Mouse (Mus musculus): ENCODE results near the gene Mtmr10.

The Mtmr10 gene

DNA sequence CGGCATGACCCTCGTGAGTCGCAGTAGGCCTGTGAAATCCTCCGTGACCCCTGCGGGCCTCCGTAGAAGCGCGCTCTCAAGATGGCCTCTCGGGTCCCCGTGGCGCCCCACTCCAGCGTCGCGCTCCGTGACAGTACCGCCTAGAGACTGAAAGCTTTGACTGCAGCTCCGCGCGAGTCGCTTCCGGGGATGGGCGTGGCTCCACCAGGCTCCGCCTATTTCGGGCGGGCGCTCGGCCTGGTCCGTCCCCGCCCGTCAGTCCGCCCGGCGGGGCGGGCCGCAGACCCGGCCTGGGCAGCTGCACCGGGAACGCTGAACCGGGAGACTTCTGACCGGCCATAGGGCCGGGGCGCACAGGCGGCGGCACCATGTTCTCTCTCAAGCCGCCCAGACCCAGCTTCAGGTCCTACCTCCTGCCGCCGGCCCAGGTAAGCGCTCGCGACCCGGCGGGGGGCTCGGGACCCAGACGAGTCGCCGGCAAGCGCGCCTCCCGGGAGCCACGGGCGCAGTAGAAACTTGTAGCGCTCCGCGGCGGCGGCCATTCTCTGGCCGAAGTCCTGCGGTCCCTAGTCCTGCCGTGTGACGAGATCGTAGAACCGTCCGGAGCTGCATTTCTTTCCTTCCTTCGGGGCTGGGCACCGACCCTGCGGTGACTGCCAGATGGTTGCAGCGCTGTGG, at the start of gene Mtmr10:
Mtmr10 (plus strand) TSS at position 240 of the 678 bp plus-strand sequence.
- peak; percentile 97 for DNase-seq (ENCODE audit: low read depth, low spot score)

DNA sequence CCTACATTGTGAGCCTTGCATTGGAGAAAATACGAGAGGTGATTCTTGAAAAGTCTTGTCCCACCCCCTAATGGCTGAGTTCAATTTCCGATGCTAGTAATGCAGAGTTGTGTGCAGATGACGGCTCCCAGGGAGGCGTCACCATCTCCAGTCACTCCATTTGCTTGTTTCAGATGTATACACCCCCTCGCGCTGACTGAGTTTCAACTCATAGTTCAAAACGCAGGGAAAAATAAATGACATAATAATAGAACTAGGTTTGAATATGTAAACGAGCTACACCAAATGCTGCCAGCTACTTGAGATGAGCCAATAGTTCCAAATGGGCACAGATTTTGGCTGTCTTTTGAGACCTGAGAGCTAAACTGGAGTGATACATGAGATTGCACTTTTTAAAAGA, 49.7 kb upstream of the Mtmr10 start:
- no peak for DNase-seq (ENCODE audit: low read depth, low spot score)

DNA sequence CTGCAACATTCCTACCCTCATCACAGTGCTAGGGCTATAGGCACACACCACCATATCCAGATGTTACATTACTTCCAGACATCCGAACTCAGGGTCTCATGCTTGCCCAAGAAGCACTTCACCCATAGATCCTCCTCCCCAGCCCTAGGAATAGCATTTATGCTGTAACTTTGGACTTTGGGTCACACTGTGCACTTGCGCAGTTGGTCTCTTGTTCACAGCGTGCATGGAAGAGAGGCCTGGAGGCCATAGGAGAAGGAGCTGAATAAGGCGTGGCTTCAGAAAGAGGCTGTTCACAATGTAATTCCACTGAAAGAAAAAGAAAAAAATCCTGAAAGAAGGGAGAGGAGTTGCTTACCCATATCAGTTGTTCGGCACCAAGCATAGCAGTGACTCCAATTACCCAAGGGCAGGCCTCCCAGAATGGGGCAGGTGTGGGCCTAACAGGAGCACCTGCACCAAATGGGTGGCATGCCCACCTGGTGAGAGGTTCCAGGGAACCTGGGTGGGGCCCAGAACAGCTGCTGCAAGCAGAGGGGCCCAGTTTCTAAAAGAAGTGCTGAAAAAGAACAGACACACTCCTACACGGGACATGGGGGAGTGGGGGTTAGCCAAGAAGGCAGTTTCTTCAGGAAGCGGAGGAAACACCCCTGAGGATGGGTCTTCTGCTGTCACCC, 48.9 kb upstream of the Mtmr10 start:
- DNase-seq (ENCODE audit: low read depth, low spot score), result no peak

DNA sequence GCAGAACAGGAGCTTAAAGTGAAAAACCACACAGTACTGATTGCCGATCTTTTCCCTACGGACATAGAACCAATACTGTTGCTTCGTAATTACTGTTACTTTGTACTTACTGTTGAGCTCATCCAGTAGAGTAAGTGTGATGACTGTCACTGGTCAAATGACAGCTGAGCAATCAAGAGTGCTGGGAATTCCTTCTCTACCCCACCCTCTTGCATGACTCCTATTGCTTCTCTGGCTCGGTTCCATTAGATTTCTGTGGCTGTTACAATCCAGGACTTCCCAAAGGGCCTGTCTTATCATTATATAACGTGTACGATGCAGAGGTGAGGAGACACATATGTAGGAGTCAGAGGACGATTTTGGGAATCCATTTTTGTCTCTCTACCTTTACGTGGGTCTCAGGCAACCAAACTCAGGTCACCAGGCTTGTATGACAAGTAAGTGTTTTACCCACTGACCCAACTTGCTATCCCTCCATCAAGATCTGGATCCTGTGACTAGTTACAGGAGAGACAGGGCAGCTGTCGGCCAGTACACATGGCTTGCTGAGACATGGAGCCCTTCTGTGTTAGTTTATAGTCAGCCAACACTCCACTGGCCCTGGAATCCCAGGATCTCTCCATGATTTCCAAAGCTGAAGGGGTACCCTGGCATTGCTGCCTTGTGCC, 48.2 kb upstream of the Mtmr10 start:
- DNase-seq (ENCODE audit: low read depth, low spot score), result no peak

DNA sequence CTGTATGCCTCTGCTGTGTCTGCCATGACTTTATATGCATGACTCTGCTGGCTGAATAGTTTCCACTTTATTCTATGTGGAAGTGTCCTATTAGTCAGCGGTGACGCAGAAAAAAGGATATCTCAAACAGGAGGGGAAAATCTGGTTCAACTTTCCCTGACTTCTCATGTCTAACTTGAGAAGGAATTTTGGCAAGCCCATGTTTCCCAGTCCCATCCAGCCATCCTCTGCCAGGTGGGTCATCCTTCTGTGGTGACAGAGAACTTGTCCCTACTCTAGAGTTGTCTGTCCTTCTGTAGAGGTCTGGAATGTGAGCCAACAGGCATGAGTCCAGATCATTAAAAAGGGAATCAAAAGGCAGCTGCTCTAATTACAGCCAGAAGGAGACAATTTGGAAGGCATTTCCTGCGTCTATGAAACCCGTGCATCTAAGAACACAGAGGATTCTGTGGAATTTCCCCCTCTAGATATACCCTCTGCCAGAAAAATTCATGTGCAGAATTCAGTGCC, 47.6 kb upstream of the Mtmr10 start:
- DNase-seq (ENCODE audit: low read depth, low spot score), result peak; percentile 3

DNA sequence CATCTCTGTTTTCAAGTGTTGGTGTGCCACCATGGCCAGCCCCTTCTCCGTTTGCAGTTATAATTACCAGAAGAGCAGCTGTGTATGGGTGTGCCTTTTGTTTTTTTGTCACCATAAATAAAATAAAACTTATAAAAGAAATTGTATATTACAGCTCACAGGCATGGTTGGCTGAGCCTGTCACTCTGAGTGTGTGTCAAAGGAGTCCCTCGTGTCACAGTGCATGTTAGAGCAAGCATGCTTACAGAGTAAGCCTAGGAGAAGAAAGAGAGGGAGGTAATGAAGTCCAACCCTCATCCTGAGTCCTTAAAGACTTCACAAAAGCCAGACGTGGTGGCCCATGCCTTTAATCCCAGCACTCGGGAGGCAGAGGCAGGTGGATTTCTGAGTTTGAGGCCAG, 45.0 kb upstream of the Mtmr10 start:
- DNase-seq (ENCODE audit: low read depth, low spot score), result no peak

DNA sequence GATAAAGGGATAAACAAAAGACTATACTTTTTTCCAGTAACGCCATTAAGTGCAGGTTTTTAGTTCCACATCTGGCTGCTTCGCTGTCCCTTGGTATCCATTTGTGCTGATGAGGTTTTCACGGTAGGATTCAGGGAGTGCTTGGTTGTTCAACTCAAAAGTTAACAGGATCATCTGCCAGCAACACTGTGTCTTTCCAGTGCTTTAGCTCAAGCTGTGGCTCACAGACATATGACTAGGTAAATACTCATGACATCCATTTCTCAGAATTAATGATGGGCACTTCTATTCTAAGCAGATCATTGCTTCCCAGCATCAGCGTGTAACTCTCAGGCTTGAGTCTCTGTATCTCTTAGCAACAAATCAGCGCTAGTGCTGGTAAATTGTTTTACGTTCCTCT, 43.1 kb upstream of the Mtmr10 start:
- DNase-seq (ENCODE audit: low read depth, low spot score), result no peak

DNA sequence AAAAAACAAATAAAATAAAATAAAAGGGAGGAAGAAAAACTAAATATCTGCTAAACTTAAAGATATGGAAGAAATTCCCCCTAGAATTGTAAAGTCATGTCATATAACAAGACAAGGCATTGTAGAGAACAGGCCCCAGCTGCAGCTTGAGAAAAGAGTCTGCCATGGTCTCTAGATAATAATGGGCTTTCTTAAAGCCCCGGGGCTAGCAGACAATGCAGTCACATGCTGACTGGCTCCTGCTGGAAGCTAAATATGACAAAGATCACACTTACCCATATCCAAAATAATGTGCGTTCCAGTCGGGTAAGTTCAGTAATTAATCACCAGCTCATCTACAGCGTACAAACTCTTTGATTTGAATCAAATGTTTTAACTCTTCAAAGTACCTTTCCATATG, 40.7 kb upstream of the Mtmr10 start:
- no peak for DNase-seq (ENCODE audit: low read depth, low spot score)

DNA sequence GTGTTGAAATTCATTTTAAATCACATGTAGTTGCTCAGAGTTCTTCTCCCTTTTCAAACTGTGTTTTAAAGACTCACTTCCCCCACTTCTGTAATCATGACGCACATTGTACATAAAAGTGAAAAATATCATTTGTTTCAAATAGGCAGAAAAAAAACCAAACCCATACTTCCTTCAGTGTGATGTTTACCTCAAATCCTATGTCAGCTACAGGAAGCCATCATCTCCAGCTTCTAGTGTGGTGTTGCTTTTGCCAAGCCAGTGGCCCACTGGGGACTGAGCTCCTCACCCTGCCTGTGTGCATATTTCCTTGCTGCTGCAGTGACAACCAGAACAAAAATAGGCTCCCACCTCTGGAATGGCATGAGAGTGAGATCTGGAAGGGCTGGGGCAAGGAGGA, 39.1 kb upstream of the Mtmr10 start:
- no peak for DNase-seq (ENCODE audit: low read depth, low spot score)

DNA sequence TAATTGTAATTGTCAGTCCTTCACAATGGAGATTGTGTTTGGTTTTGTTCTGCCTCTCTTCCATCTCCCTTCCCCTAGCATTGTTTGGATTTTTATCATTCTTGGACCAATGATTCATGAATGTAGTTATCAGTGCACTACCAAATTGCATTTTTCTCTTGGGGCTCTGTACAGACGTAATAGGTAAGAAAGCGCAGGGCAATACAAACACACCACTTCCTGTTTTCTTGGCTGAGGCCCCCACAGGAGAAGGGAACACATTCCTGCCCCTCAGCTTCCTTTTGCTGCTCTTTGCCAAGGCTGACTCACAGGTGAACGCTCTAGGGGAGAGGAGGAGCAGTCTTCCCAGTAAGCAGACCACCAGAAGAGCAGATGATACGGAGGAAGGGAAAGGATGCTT, 37.7 kb upstream of the Mtmr10 start:
- DNase-seq (ENCODE audit: low read depth, low spot score), result no peak

DNA sequence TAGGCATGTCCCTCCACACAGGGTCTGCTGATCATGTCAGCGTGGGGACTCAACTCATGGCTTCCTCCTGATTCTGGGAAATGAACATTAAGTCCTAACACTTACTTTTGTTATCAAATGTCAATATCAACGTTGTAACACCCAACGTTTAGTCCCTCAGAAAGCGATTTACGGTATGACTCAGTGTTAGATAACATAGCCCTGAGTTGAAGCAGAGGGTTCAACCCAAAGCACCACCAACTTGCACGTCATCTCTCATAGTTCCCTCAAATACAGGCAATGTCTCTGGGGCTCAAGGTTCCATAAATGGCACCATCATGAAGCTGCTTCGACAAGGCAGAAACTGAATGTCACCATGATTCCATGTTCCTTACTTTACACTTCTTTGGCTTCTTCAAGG, 37.0 kb upstream of the Mtmr10 start:
- DNase-seq (ENCODE audit: low read depth, low spot score), result no peak

DNA sequence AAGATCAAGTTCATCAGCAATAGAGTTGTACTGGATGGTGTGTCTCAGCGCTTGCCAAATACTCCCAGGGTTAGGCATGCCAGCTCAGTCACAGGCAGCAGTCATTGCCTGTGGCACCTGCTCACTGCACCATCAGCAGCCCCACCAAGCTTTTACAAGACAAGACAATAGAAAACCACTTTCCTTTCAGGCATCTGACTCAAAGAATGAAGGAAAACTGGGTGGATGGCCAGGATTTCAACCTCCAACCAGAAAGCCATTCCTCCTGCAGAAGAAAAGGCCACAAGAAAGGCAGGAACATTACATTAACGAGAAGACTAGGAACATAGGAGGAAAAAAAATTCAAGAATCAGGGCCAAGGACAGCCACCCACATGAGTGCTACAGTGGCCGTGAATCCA, 33.7 kb upstream of the Mtmr10 start:
- DNase-seq (ENCODE audit: low read depth, low spot score), result no peak

DNA sequence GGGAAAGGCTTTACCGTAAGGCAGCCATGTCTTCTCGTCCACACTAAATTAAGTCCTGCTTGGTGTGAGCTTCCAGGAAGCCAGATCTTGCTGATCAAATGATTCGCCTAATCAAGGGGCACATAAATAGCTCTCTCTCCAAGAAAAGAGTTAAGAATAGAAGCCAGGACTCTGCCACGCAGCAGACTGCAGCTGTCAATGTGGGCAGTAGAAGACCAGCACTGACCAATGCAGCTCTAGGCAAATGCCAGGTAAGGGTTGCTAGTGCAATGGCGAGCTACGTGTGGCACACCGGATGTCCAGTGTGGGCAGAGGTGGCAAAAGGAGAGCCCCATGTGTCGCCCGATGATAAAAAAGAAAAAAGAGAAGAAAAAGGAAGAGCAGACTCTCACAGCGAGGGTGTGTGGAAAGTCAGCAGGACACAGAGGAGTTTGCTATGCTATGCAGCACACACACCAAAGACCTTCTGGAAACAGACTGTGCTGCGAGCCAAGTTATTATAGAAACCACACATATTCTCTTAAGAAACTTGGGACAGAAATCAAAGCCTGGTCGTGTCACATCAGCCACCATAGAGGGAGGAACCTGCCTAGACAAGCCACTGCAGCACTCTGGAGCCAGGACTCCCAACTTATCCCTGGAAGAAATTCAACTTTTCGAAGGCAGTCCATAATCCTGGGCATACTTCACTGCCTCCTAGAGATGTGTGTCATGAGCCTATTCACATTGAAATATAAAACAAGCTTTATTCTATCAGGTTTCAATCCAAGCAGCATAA, 21.8 kb upstream of the Mtmr10 start:
- DNase-seq (ENCODE audit: low read depth, low spot score), result no peak

DNA sequence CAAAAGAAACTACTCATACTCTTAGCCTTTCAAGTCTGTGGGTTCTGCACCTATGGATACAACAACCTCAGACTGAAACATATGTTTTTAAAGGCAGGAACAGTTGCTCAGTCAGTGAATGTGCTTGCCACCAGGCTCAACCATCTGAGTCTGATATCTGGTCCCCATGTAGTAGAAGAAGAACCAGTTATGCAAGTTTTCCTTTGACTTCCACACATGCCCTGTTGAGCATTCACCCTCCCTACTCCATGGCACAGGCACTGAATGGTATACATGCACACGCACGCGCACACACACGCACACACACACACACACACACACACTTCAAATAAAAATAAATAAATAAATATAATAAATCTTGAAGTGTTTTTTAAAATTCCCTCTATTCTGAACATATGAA, 20.9 kb upstream of the Mtmr10 start:
- no peak for DNase-seq (ENCODE audit: low read depth, low spot score)

DNA sequence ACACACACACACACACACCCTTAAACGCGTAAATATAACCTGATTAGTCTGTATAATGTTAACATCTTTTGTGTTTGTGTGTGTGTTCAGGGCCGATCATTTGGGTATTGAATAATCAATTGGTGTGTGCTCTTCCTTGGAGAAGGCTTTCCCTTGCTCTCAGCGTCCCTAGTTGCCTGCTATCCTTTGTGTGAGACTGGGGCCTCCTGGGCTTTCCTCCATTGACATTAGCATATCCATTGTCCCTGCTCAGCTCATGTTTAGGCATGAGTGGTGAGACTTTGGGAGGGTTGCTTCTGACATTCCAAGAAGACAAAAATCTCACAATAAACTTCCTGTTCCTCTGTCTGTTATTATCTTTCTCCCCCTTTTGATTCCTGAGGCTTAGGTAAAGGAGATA, 15.5 kb upstream of the Mtmr10 start:
- no peak for DNase-seq (ENCODE audit: low read depth, low spot score)

DNA sequence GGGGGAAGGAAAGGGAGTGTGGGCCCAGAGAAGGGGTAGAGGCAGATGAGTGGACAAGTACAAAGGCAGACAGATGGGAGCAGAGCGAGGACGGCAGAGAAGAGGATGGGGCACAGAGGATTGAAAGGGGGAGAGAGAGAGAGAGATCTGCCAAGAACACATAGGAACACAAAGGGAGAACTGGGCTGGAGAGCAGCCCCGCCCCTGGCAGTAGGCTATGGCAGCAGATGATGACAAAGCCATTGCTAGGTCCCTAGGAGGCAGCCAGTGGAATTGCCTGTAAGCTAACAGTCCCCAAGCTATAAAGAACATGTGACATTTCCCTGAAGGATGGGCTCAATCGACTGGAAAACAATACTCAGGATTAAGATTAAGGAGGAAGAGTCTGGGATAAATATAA, 11.9 kb upstream of the Mtmr10 start:
- DNase-seq (ENCODE audit: low read depth, low spot score), result no peak

DNA sequence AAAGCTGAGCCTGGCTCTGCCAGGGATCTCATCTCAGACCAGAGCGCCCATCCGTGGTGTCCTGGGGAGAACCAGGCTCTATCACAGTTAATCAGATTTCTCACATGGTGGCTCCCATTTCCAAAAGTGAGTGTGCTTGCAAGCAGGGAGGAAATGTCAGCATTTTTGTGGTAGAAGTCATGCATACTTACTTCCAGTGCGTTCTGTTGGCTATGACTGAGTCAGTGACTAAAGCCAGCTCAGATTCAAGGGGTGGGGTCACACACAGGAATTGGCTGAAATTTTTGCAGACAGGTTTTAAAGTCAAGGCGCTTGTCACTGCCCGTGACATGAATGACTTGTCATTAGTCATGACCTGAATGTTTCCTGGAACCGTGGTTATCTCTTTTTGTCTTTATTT, 10.5 kb upstream of the Mtmr10 start:
- no peak for DNase-seq (ENCODE audit: low read depth, low spot score)

DNA sequence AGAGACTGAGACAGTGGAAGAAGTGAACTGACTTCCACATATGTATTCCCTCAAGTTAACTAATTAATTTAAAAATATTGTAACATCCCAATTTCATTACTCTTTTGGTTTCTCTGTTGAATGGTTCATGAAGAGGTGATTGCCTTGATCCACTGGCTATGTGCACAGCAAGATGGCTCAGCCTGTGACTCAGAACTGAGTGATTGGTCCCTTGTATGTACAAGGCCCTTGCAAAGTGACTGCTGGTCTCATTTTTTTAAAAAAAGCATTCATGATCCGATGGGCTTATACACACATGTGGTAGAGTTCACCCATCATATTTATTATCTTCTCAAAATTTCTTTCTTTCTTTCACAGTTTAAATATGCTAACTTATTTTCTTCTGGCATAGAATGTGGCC, 8.9 kb upstream of the Mtmr10 start:
- DNase-seq (ENCODE audit: low read depth, low spot score), result no peak

DNA sequence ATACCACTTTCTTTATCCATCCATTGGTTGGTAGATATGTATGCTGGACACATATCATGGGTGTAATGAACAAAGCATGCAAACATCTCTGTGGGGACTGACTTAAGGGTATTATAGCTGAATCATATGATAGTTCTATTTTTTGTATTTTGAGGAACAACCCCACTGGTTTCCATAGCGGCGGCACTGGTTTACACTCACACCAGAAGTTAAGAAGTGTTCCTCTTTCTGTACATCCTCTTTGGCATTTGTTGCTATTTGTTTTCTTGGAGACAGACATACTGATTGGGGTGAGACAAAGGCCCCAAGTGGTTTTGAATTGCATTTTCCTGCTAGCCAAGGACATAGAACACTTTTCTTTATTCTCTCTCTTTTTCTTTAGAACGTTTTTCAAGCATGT, 7.9 kb upstream of the Mtmr10 start:
- no peak for DNase-seq (ENCODE audit: low read depth, low spot score)

DNA sequence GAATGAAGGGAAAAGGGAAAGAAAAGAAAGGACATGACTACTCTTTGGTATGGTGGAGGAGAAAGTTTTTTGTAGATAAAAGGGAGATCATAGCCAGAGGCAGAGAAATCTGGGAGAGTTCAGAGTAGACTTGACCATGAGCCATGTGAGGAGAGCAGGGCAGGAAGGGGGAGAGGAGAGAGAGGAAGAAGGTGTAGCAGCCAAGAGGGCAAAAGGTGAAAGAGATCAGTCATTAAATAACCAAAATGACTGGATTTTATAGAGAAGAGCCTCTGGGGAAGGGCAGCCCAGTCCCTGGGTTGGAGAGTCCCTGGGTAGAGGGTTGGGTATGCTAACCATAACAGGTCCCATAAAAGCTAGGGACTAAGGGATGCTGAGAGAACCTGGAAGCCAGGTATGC, 887 bp upstream of the Mtmr10 start:
- no peak for DNase-seq (ENCODE audit: low read depth, low spot score)

DNA sequence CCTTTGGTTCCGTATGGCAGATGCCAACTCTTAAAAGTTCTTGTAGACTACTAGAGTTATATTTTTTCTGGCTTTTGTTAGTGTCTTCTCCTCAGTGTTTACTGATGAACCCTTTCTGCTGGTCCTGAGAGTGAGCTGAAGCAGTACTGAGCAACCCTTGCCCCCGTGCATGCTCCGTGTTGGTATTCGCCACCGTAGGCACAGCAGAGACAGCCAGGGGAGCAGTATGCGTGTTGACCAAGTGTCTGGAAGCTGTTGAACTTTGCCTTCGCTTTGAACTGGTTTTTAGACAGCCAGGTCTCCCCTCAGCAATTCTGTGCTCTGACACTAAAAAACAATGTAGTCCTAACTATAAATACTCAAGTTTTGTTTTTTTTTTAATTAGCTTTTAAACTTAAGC, 2.0 kb downstream of the Mtmr10 start:
- no peak for DNase-seq (ENCODE audit: low read depth, low spot score)

DNA sequence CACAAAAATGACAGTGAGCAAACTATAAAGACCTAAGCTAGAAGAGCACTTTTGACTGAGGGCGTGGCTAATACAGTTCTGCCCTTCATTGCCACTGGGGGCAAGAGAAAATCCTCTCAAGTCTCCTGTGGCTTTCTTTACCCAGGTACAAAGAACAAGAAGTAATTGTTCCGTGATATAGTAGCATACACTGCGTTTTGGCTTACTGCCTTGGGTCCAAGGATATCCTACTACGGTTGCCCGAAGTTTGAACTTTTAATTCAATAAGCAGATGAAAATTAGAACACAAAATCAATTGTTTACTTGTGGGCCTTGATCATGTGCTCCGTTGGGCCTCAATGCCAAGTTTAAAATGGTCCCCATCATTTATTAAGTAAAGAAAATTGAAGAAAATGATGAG, 3.0 kb downstream of the Mtmr10 start:
- DNase-seq (ENCODE audit: low read depth, low spot score), result no peak

Data from retina, adult 2 months (tissue).